8 mouse cellular contexts compared by ENCODE assay signal in genomic region chr10:127267318-127267717, GRCm38 (mm10). TPM values are rescaled to one million over a fixed set of nuclear protein-coding genes. Genes with fewer than 3 reads are reported as not detected.
DNase-seq lines count a peak whose midpoint lies in the region; ATAC-seq and TF ChIP-seq lines count a peak whose summit lies in the region.

No protein-coding gene starts in this region.

- peaks cover 17% of the 10 kb centered on the region for H3K27me3 ChIP-seq in heart, embryonic 16.5 days (ENCODE audit: control insufficient read depth, insufficient read depth, low read length)
- H3K27me3 ChIP-seq in embryonic facial prominence, embryonic 10.5 days (replicated peaks; ENCODE audit: low read depth, poor library complexity, severe bottlenecking): peaks cover 27% of the 10 kb centered on the region
- no peaks in the 10 kb centered on the region for H3K27me3 ChIP-seq in kidney, adult 2 months (replicated peaks; ENCODE audit: control insufficient read depth, insufficient read depth, low read length)
- H3K27me3 ChIP-seq in midbrain, embryonic 15.5 days (replicated peaks): no peaks in the 10 kb centered on the region

- ATAC-seq in heart, embryonic 16.5 days (replicated peaks; ENCODE audit: extremely low read depth, insufficient read depth, low FRiP score): no peak
- ATAC-seq in midbrain, embryonic 15.5 days (replicated peaks): no peak

- peaks cover 17% of the 10 kb centered on the region for H3K36me3 ChIP-seq in heart, embryonic 16.5 days (ENCODE audit: control insufficient read depth, insufficient read depth)
- peaks cover 43% of the 10 kb centered on the region for H3K36me3 ChIP-seq in embryonic facial prominence, embryonic 10.5 days (replicated peaks)
- H3K36me3 ChIP-seq in kidney, adult 2 months (ENCODE audit: control insufficient read depth, insufficient read depth, low read length): no peaks in the 10 kb centered on the region
- H3K36me3 ChIP-seq in midbrain, embryonic 15.5 days (replicated peaks): peaks cover 6% of the 10 kb centered on the region; the same call in 1 of the 2 replicates

- peak overlapping the region; percentile 94 for H3K9ac ChIP-seq in heart, embryonic 16.5 days (ENCODE audit: low read length)
- peak overlapping the region; percentile 100 for H3K9ac ChIP-seq in midbrain, embryonic 15.5 days

- no peaks in the 10 kb centered on the region for H3K9me3 ChIP-seq in heart, embryonic 16.5 days (replicated peaks; ENCODE audit: control insufficient read depth, low read length)
- H3K9me3 ChIP-seq in embryonic facial prominence, embryonic 10.5 days: no peaks in the 10 kb centered on the region
- no peaks in the 10 kb centered on the region for H3K9me3 ChIP-seq in midbrain, embryonic 15.5 days

- TF ChIP-seq POLR2A in kidney, adult 2 months (IDR thresholded peaks at IDR 0.05; ENCODE audit: low read depth, low read length): no peak

- DNase-seq in heart, adult 9 months (ENCODE audit: low spot score in 2 of 2): no peak
- no peak for DNase-seq in embryonic facial prominence, embryonic 10.5 days (ENCODE audit: low spot score)
- peak; percentile 50 for DNase-seq in kidney, adult 2 months
- DNase-seq in ovary, postnatal 14 days (ENCODE audit: low spot score): no peak
- no peak for DNase-seq in right cerebral cortex, postnatal 14 days
- DNase-seq in spleen, postnatal 4 days (ENCODE audit: low spot score in 2 of 2): no peak

- peak overlapping the region; percentile 69 for H3K4me3 ChIP-seq in heart, embryonic 16.5 days (ENCODE audit: low read length)
- H3K4me3 ChIP-seq in embryonic facial prominence, embryonic 10.5 days: peak overlapping the region; percentile 95
- H3K4me3 ChIP-seq in kidney, adult 2 months (ENCODE audit: insufficient read depth, low read depth, low read length): peak overlapping the region; percentile 91
- peak overlapping the region; percentile 92 for H3K4me3 ChIP-seq in midbrain, embryonic 15.5 days

- H3K27ac ChIP-seq in heart, embryonic 16.5 days (ENCODE audit: low read length): no peak overlapping the region
- H3K27ac ChIP-seq in embryonic facial prominence, embryonic 10.5 days (replicated peaks): peak overlapping the region; percentile 96; the same call in 1 of the 2 replicates
- no peak overlapping the region for H3K27ac ChIP-seq in kidney, adult 2 months (ENCODE audit: insufficient read depth, low read depth, low read length)
- H3K27ac ChIP-seq in midbrain, embryonic 15.5 days: peak overlapping the region; percentile 93; the same call in 1 of the 2 replicates

- WGBS in heart, embryonic 16.5 days: 61% methylated on average over 5 of the region's 5 CpGs
- 77% methylated on average over 5 of the region's 5 CpGs for WGBS in embryonic facial prominence, embryonic 10.5 days
- WGBS in kidney, adult 2 months: 46% methylated on average over 5 of the region's 5 CpGs
- WGBS in midbrain, embryonic 15.5 days: 69% methylated on average over 5 of the region's 5 CpGs

- peak overlapping the region; percentile 86 for H3K4me2 ChIP-seq in heart, embryonic 16.5 days (ENCODE audit: low read depth, low read length)
- peak overlapping the region; percentile 63 for H3K4me2 ChIP-seq in midbrain, embryonic 15.5 days

- peaks cover 25% of the 10 kb centered on the region for H3K4me1 ChIP-seq in heart, embryonic 16.5 days (ENCODE audit: control insufficient read depth, insufficient read depth, low read length)
- H3K4me1 ChIP-seq in embryonic facial prominence, embryonic 10.5 days: peaks cover 27% of the 10 kb centered on the region
- H3K4me1 ChIP-seq in kidney, adult 2 months (ENCODE audit: control insufficient read depth, insufficient read depth, low read length): peaks cover 5% of the 10 kb centered on the region
- peaks cover 38% of the 10 kb centered on the region for H3K4me1 ChIP-seq in midbrain, embryonic 15.5 days

- no peak for TF ChIP-seq CTCF in kidney, adult 2 months (conservative IDR thresholded peaks at IDR 0.05; ENCODE audit: insufficient read depth, insufficient read length, low read depth, low read length)

RNA-seq across cellular contexts. Expression of gene Dctn2, which starts 1.1 kb away (rescaled TPM):
- polyA plus RNA-seq in heart, embryonic 16.5 days (2015; fragmentation: Nextera tagmentation; extraction: Ambion mirVana): 148 and 152 TPM in 2 replicates
- 187 and 197 TPM in 2 replicates for polyA plus RNA-seq in embryonic facial prominence, embryonic 10.5 days (2016; fragmentation: Nextera tagmentation; extraction: Ambion mirVana)
- 181 and 184 TPM in 2 replicates for polyA plus RNA-seq in kidney, adult 2 months (2012; rRNA removed)
- 355 and 362 TPM in 2 replicates for polyA plus RNA-seq in midbrain, embryonic 15.5 days (2015; fragmentation: Nextera tagmentation; extraction: Ambion mirVana)

RNA-seq across cellular contexts. Expression of gene Kif5a, which starts 4.2 kb away (rescaled TPM):
- 0.36 and 0.70 TPM in 2 replicates for polyA plus RNA-seq in heart, embryonic 16.5 days (2015; fragmentation: Nextera tagmentation; extraction: Ambion mirVana)
- polyA plus RNA-seq in embryonic facial prominence, embryonic 10.5 days (2016; fragmentation: Nextera tagmentation; extraction: Ambion mirVana): 11.6 and 11.9 TPM in 2 replicates
- polyA plus RNA-seq in kidney, adult 2 months (2012; rRNA removed): 3.7 and 6.7 TPM in 2 replicates
- 99.0 and 103 TPM in 2 replicates for polyA plus RNA-seq in midbrain, embryonic 15.5 days (2015; fragmentation: Nextera tagmentation; extraction: Ambion mirVana)

RNA-seq across cellular contexts. Expression of gene Mbd6, which starts 21.5 kb away (rescaled TPM):
- 11.4 and 11.7 TPM in 2 replicates for polyA plus RNA-seq in heart, embryonic 16.5 days (2015; fragmentation: Nextera tagmentation; extraction: Ambion mirVana)
- polyA plus RNA-seq in embryonic facial prominence, embryonic 10.5 days (2016; fragmentation: Nextera tagmentation; extraction: Ambion mirVana): 11.1 and 12.2 TPM in 2 replicates
- polyA plus RNA-seq in kidney, adult 2 months (2012; rRNA removed): 24.6 and 26.8 TPM in 2 replicates
- 16.2 and 18.8 TPM in 2 replicates for polyA plus RNA-seq in midbrain, embryonic 15.5 days (2015; fragmentation: Nextera tagmentation; extraction: Ambion mirVana)

RNA-seq across cellular contexts. Expression of gene Mars, which starts 44.3 kb away (rescaled TPM):
- polyA plus RNA-seq in heart, embryonic 16.5 days (2015; fragmentation: Nextera tagmentation; extraction: Ambion mirVana): 80.4 and 81.2 TPM in 2 replicates
- polyA plus RNA-seq in embryonic facial prominence, embryonic 10.5 days (2016; fragmentation: Nextera tagmentation; extraction: Ambion mirVana): 160 and 175 TPM in 2 replicates
- 44.4 and 48.3 TPM in 2 replicates for polyA plus RNA-seq in kidney, adult 2 months (2012; rRNA removed)
- polyA plus RNA-seq in midbrain, embryonic 15.5 days (2015; fragmentation: Nextera tagmentation; extraction: Ambion mirVana): 121 and 123 TPM in 2 replicates

RNA-seq across cellular contexts. Expression of gene Arhgap9, which starts 54.4 kb away (rescaled TPM):
- 7.5 and 15.9 TPM in 2 replicates for polyA plus RNA-seq in heart, embryonic 16.5 days (2015; fragmentation: Nextera tagmentation; extraction: Ambion mirVana)
- 2.0 and 2.1 TPM in 2 replicates for polyA plus RNA-seq in embryonic facial prominence, embryonic 10.5 days (2016; fragmentation: Nextera tagmentation; extraction: Ambion mirVana)
- 2.7 and 6.0 TPM in 2 replicates for polyA plus RNA-seq in kidney, adult 2 months (2012; rRNA removed)
- 0.87 and 0.99 TPM in 2 replicates for polyA plus RNA-seq in midbrain, embryonic 15.5 days (2015; fragmentation: Nextera tagmentation; extraction: Ambion mirVana)

Comparison
In these comparisons a context has a peak if more than half of its experiments do, and no peak if none do; other contexts are left out.
1. H3K27ac ChIP-seq: peak in embryonic facial prominence, embryonic 10.5 days (single experiment) and midbrain, embryonic 15.5 days (single experiment); none in heart, embryonic 16.5 days (single experiment) and kidney, adult 2 months (single experiment).
2. Peak in every context shown above with its lines, with median percentiles within 50 percentile points of each other: H3K4me3 ChIP-seq.